Mouse (Mus musculus) lung, adult 2 months (tissue): ENCODE data around the gene Lgals4.

Source experiments
- CTCF ChIP-seq: fragments of 200-500 bp; IDR thresholded peaks from 2 replicates; pipeline ENCODE4 v1.5.1; 2011; ENCODE audit warnings: mild to moderate bottlenecking, low read length, control low read depth; ENCODE audit not compliant: insufficient read depth
- POLR2A ChIP-seq: fragments of 200-500 bp; IDR thresholded peaks from 2 replicates; pipeline ENCODE4 v1.6.1; 2011; ENCODE audit warnings: low read depth, mild to moderate bottlenecking, control low read depth, low read length, borderline replicate concordance; ENCODE audit errors: extremely low read depth

- TF ChIP-seq CTCF (no peak), POLR2A (no peak)
Observed at GRCm38 (mm10) chr7:28833723-28834347, at the start of gene Lgals4.
